Mouse (Mus musculus): ENCODE results near the gene Clic4. TPM values are rescaled to one million over a fixed set of nuclear protein-coding genes. Genes with fewer than 3 reads are reported as not detected.

Clic4 gene
- polyA plus RNA-seq, 1 experiment from 2014 or later: 141 TPM

- Histone ChIP-seq H3K27ac (no peak overlapping the region), H3K9me3 (no peaks in the 10 kb centered on the region), H3K36me3 (peaks cover 28% of the 10 kb centered on the region), H3K9ac (no peak overlapping the region), H3K27me3 (replicated peaks) (no peaks in the 10 kb centered on the region), H3K4me3 (replicated peaks) (no peak overlapping the region), H3K4me2 (no peak overlapping the region), H3K4me1 (no peaks in the 10 kb centered on the region)
- no peak for ATAC-seq (ENCODE audit: insufficient read depth, low FRiP score, low read depth)
- WGBS: 89% methylated on average over 12 of the region's 12 CpGs
Measured at GRCm38 (mm10) chr4:135226008-135226667, 46.5 kb downstream of the Clic4 start.

GRCm38 (mm10) chr4:135223808-135224207, 48.8 kb downstream of the Clic4 start:
- Histone ChIP-seq H3K9me3 (no peaks in the 10 kb centered on the region), H3K27me3 (replicated peaks) (no peaks in the 10 kb centered on the region), H3K4me1 (peaks cover 4% of the 10 kb centered on the region; the same call in 1 of the 2 replicates), H3K4me3 (replicated peaks) (no peak overlapping the region), H3K27ac (no peak overlapping the region), H3K36me3 (peaks cover 35% of the 10 kb centered on the region), H3K9ac (no peak overlapping the region), H3K4me2 (no peak overlapping the region)
- ATAC-seq (ENCODE audit: insufficient read depth, low FRiP score, low read depth): no peak
- WGBS: 91% methylated on average over 9 of the region's 9 CpGs

DNA sequence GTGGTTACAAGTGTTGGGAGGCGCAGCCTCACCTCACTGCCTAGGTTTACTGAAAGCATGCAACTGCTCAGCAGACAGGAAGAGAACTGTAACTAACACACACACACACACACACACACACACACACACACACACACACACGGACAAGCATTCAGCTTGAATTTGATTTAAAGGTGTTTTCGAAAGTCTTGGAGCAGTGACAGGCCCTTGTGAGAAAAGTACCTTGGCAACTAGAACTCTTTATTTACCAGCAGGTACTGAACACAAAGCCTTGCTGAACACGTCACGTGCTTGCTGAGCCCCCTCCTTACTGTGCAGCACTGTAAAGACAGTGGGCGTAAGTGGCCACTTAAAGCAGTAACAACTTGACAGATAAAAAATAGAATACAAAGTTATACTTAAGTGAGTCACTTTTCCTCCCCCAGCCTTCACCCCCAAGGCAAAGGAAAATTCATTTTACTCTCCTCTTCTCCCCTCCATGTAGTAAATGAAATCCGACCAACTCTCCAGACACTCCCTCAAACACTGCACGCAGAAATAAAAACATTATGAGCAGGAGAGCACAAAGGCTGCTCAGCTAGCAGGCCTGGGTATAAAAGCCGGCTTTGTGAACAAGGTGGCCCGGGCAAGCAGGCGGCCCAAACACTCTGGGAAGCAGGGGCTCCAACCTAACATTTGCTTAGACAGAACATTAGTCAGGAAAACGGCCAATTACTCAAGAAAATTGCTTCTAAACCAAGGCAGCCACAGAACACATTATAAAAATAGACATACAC, 50.8 kb downstream of the Clic4 start:
- H3K36me3 ChIP-seq: peaks cover 46% of the 10 kb centered on the region
- peaks cover 4% of the 10 kb centered on the region; the same call in 1 of the 2 replicates for H3K4me1 ChIP-seq
- H3K4me2 ChIP-seq: no peak overlapping the region
- WGBS: 71% methylated on average over 12 of the region's 12 CpGs
- H3K27ac ChIP-seq: no peak overlapping the region
- H3K27me3 ChIP-seq (replicated peaks): no peaks in the 10 kb centered on the region
- no peaks in the 10 kb centered on the region for H3K9me3 ChIP-seq
- no peak overlapping the region for H3K4me3 ChIP-seq (replicated peaks)
- H3K9ac ChIP-seq: no peak overlapping the region
- no peak for ATAC-seq (ENCODE audit: insufficient read depth, low FRiP score, low read depth)

GRCm38 (mm10) chr4:135220641-135221040, 52.0 kb downstream of the Clic4 start:
- no peak for ATAC-seq (ENCODE audit: insufficient read depth, low FRiP score, low read depth)
- Histone ChIP-seq H3K36me3 (peaks cover 53% of the 10 kb centered on the region), H3K4me2 (no peak overlapping the region), H3K27me3 (replicated peaks) (no peaks in the 10 kb centered on the region), H3K4me3 (replicated peaks) (no peak overlapping the region), H3K4me1 (peaks cover 4% of the 10 kb centered on the region; the same call in 1 of the 2 replicates), H3K9me3 (no peaks in the 10 kb centered on the region), H3K9ac (no peak overlapping the region), H3K27ac (no peak overlapping the region)
- WGBS: 74% methylated on average over 3 of the region's 3 CpGs

DNA sequence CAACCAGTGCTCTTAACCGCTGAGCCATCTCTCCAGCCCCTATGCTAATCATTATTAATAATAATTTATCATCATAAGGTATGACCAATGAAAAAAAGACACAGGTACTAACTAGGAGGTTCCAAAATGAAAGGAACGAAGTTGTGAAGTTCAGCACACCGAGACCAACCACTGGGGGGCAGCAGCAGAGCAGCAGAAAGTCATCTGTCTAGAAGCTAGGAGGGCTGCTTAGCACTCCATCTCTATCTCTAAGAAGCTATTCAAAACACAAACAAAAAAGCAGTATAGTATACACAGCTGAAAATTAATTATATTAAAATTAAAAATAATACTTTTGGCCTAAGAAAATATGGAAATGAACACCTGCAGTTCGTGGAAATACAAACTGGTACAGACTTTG, 53.0 kb downstream of the Clic4 start:
- Histone ChIP-seq H3K4me3 (replicated peaks) (no peak overlapping the region), H3K36me3 (peaks cover 50% of the 10 kb centered on the region), H3K4me1 (peaks cover 4% of the 10 kb centered on the region; the same call in 1 of the 2 replicates), H3K4me2 (no peak overlapping the region), H3K9ac (no peak overlapping the region), H3K9me3 (no peaks in the 10 kb centered on the region), H3K27ac (no peak overlapping the region), H3K27me3 (replicated peaks) (no peaks in the 10 kb centered on the region)
- 50% methylated on average over 4 of the region's 4 CpGs for WGBS
- 0 out of 2 replicates have a peak, but pooled peaks have one; percentile 50 for ATAC-seq (ENCODE audit: insufficient read depth, low FRiP score, low read depth)

GRCm38 (mm10) chr4:135209846-135210245, 62.8 kb downstream of the Clic4 start:
- WGBS: 69% methylated on average over 2 of the region's 2 CpGs
- H3K4me2 ChIP-seq: no peak overlapping the region
- no peak for ATAC-seq (ENCODE audit: insufficient read depth, low FRiP score, low read depth)
- H3K36me3 ChIP-seq: peaks cover 4% of the 10 kb centered on the region; the same call in 1 of the 2 replicates
- no peak overlapping the region for H3K27ac ChIP-seq
- no peak overlapping the region for H3K9ac ChIP-seq
- no peaks in the 10 kb centered on the region for H3K9me3 ChIP-seq
- no peak overlapping the region for H3K4me3 ChIP-seq (replicated peaks)
- H3K4me1 ChIP-seq: peaks cover 5% of the 10 kb centered on the region
- peaks cover 12% of the 10 kb centered on the region for H3K27me3 ChIP-seq (replicated peaks)

DNA sequence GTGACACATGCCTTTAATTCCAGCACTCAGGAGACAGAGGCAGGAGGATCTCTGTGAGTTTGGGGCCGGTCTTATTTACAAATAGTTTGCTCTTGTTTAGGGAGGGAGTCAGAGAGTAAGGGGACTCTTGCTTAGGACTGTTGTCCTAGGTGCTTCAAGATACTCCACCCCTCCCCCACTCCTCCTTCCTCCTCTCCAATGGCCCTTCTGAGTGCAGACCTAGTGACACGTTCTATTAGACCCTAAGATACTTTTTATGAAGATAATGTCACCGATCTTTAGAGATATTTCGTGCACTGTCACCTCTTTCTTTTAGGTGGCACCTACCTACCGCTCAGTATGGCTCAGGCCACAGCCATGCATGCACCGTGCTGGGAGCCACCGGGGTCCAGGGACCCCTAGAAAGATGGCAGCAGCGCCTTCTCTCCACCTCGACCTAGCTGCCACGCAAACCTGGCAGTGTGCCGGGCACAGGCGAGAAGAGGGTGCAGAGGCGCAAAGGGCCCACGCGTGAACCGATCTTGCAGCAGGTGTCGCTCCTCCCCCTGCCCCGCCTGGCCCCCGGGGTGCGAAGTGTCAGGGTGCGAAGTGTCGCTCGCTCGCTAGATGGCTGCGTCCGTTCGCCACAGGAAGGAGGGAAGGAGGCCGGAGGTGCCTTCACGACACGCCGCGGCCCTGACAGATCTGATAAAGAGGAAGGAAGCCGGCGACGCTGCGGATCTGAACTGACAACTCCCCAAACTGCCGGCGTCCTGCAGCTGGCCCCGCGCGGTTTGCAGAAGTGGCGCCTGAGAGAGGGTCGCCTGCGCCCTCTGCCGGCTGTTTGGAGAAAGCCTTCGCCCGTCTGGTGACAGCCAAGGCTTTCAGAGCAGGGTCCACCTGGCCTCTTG, 66.7 kb downstream of the Clic4 start:
- H3K4me2 ChIP-seq: peak overlapping the region; percentile 84
- WGBS: 3% methylated on average over 39 of the region's 47 CpGs
- H3K4me3 ChIP-seq (replicated peaks): peak overlapping the region; percentile 31
- H3K4me1 ChIP-seq: peaks cover 12% of the 10 kb centered on the region
- no peaks in the 10 kb centered on the region for H3K36me3 ChIP-seq
- H3K27me3 ChIP-seq (replicated peaks): peaks cover 22% of the 10 kb centered on the region
- no peak overlapping the region for H3K9ac ChIP-seq
- no peak overlapping the region for H3K27ac ChIP-seq
- peak; percentile 73 for ATAC-seq (ENCODE audit: insufficient read depth, low FRiP score, low read depth)
- H3K9me3 ChIP-seq: no peaks in the 10 kb centered on the region

- peaks cover 22% of the 10 kb centered on the region for H3K27me3 ChIP-seq (replicated peaks)
- no peak for ATAC-seq (ENCODE audit: insufficient read depth, low FRiP score, low read depth)
- no peaks in the 10 kb centered on the region for H3K36me3 ChIP-seq
- H3K4me2 ChIP-seq: no peak overlapping the region
- no peaks in the 10 kb centered on the region for H3K9me3 ChIP-seq
- H3K9ac ChIP-seq: no peak overlapping the region
- H3K4me3 ChIP-seq (replicated peaks): no peak overlapping the region
- WGBS: 27% methylated on average over 5 of the region's 5 CpGs
- peaks cover 12% of the 10 kb centered on the region for H3K4me1 ChIP-seq
- H3K27ac ChIP-seq: no peak overlapping the region
Measured at GRCm38 (mm10) chr4:135205254-135205653, 67.4 kb downstream of the Clic4 start.

- Histone ChIP-seq H3K4me2 (no peak overlapping the region), H3K4me1 (peaks cover 12% of the 10 kb centered on the region), H3K9ac (no peak overlapping the region), H3K4me3 (replicated peaks) (no peak overlapping the region), H3K9me3 (no peaks in the 10 kb centered on the region), H3K27ac (no peak overlapping the region), H3K27me3 (replicated peaks) (peaks cover 22% of the 10 kb centered on the region), H3K36me3 (no peaks in the 10 kb centered on the region)
- 51% methylated on average over 5 of the region's 5 CpGs for WGBS
- no peak for ATAC-seq (ENCODE audit: insufficient read depth, low FRiP score, low read depth)
Measured at GRCm38 (mm10) chr4:135204666-135205065, 67.9 kb downstream of the Clic4 start.

DNA sequence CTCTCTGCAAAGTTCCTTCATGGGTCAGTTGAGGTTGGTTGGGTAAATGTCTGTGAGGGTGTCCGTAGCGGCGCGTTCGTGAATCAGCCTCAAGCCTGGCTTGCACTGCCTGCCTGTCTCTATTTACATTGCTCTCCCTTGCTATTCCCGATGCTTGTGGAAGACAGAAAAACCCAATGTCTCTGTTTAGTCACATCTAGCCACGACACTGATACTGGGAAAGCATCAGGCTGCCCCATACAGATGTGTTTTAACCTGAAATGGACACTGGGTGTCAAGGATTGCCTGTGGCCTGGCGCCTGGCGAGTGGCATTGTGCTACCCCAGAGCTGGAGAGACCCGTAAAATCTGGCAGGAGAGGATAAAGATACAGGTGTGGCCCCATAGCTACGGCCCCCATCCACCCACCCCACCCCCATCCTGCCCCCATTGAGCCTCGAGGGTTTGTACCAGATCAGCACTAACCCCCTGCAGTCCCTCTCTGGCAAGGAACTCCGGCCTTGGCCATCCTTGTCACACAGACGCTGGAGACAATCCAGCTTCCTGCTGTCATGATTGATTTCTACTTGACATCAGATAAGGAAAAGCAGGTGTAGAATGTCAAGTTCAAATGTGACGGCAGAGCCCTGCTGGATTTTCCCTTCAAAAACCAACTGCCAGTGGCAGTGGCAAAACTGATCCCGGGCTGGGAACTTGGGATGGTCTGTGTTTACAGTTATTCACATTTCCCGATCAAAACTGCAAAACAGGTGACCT, 68.6 kb downstream of the Clic4 start:
- 13% methylated on average over 17 of the region's 17 CpGs for WGBS
- Histone ChIP-seq H3K9me3 (no peaks in the 10 kb centered on the region), H3K9ac (no peak overlapping the region), H3K27me3 (replicated peaks) (peaks cover 22% of the 10 kb centered on the region), H3K4me2 (peak overlapping the region; percentile 62), H3K4me3 (replicated peaks) (peak overlapping the region; percentile 35), H3K4me1 (peaks cover 12% of the 10 kb centered on the region), H3K36me3 (no peaks in the 10 kb centered on the region), H3K27ac (no peak overlapping the region)
- ATAC-seq (ENCODE audit: insufficient read depth, low FRiP score, low read depth): no peak

DNA sequence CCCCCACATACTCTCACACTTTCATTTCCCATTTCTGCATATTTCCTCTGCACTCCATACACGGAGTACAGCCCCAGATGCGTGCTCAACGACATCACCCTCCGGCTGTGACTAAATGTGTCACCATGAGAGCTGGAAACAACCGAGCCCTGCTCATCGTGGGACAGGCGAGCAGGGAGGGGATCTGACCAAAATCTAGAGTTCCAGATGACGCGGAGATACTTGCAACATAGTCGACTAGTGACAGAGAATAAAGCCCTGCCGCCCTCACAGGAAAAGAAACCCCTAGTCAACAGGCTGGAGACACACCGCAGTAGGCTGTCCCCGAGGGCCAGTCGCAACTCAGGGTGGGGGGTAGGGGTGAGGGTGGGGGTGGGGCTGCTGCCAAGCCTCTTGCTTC, 69.3 kb downstream of the Clic4 start:
- H3K9ac ChIP-seq: no peak overlapping the region
- peaks cover 22% of the 10 kb centered on the region for H3K27me3 ChIP-seq (replicated peaks)
- no peaks in the 10 kb centered on the region for H3K9me3 ChIP-seq
- ATAC-seq (ENCODE audit: insufficient read depth, low FRiP score, low read depth): no peak
- peak overlapping the region; percentile 35 for H3K4me3 ChIP-seq (replicated peaks)
- no peaks in the 10 kb centered on the region for H3K36me3 ChIP-seq
- H3K4me1 ChIP-seq: peaks cover 12% of the 10 kb centered on the region
- H3K27ac ChIP-seq: no peak overlapping the region
- H3K4me2 ChIP-seq: peak overlapping the region; percentile 62
- WGBS: 2% methylated on average over 14 of the region's 14 CpGs
